ENCODE assay signal across 8 mouse cellular contexts in the genomic region with DNA sequence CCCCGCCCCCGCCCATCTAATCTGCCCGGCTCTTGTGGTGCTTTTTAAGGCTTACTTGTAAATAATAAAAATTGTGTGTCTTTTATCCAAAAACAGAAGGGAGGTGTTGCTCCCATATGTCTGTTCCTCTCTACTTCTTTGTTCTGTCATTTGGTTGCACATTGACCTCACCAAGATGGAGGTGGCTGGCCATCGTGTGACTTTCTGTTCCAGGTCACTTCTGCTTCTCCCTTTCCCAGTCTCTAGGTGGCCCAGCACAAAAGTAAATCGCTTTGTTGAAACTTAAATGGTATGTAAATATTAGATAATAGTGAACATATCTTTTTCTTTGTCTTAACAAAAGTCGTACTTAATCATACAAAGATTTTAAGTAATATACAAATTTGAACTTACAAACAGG. TPM values are rescaled to one million over a fixed set of nuclear protein-coding genes. Genes with fewer than 3 reads are reported as not detected.
A peak's percentile ranks its signal among the peaks of the same experiment; 100 is the strongest.
DNase-seq lines count a peak whose midpoint lies in the region; ATAC-seq and TF ChIP-seq lines count a peak whose summit lies in the region.

No protein-coding gene starts in this region.

- DNase-seq in layer of hippocampus, adult 2 months (ENCODE audit: low spot score in 2 of 2), result no peak
- no peak for DNase-seq in layer of hippocampus, postnatal 25 days (ENCODE audit: extremely low spot score in 1 of 2, low spot score in 1 of 2)
- peak; percentile 47 for DNase-seq in MEL-GATA-1-ER (ENCODE audit: extremely low read depth, low read depth)
- DNase-seq in liver, embryonic 14.5 days (ENCODE audit: low read depth in 3 of 3, low spot score in 3 of 3), result no peak
- no peak for DNase-seq in adrenal gland, postnatal 25 days
- no peak for DNase-seq in spleen, adult 12 weeks (ENCODE audit: low spot score)

- peak overlapping the region; percentile 71 for H3K4me3 ChIP-seq in layer of hippocampus, adult 2 months
- H3K4me3 ChIP-seq in forebrain, embryonic 15.5 days, result peak overlapping the region; percentile 73
- H3K4me3 ChIP-seq in liver, embryonic 14.5 days (ENCODE audit: insufficient read depth in 1 of 2, low read depth in 2 of 2, low read length in 2 of 2), result peak overlapping the region in 1 of 2 experiments; percentile 65; a peak in 2 of 4 replicates

- no peaks in the 10 kb centered on the region for H3K27me3 ChIP-seq in forebrain, embryonic 15.5 days
- no peaks in the 10 kb centered on the region for H3K27me3 ChIP-seq in liver, embryonic 14.5 days (ENCODE audit: control insufficient read depth, insufficient read depth, low read length)

- TF ChIP-seq CTCF in layer of hippocampus, adult 2 months (conservative IDR thresholded peaks at IDR 0.05), result no peak; the same call in 1 of the 2 replicates
- TF ChIP-seq CTCF in liver, embryonic 14.5 days (IDR thresholded peaks at IDR 0.05; ENCODE audit: low read depth), result no peak

- no peak for ATAC-seq in forebrain, embryonic 15.5 days (replicated peaks)
- ATAC-seq in liver, embryonic 14.5 days (ENCODE audit: insufficient read depth), result no peak
- no peak for ATAC-seq in inflammation-experienced regulatory T-cells, adult 6 months

- peaks cover 7% of the 10 kb centered on the region for H3K36me3 ChIP-seq in forebrain, embryonic 15.5 days
- H3K36me3 ChIP-seq in liver, embryonic 14.5 days (replicated peaks; ENCODE audit: control insufficient read depth, insufficient read depth, low read depth), result no peaks in the 10 kb centered on the region

- H3K4me2 ChIP-seq in forebrain, embryonic 15.5 days (replicated peaks), result peak overlapping the region; percentile 49
- H3K4me2 ChIP-seq in liver, embryonic 14.5 days (ENCODE audit: low read depth), result peak overlapping the region; percentile 68

- peak overlapping the region; percentile 65; the same call in 1 of the 2 replicates for H3K9ac ChIP-seq in forebrain, embryonic 15.5 days (replicated peaks)
- no peak overlapping the region for H3K9ac ChIP-seq in liver, embryonic 14.5 days (replicated peaks)

- peaks cover 11% of the 10 kb centered on the region for H3K9me3 ChIP-seq in forebrain, embryonic 15.5 days
- H3K9me3 ChIP-seq in liver, embryonic 14.5 days (ENCODE audit: control insufficient read depth, low read length), result peaks cover 23% of the 10 kb centered on the region

- no peak for TF ChIP-seq EP300 in liver, embryonic 14.5 days (IDR thresholded peaks at IDR 0.05; ENCODE audit: low read depth)

- WGBS in forebrain, embryonic 15.5 days, result 26% methylated on average over 6 of the region's 6 CpGs
- 17% methylated on average over 6 of the region's 6 CpGs for WGBS in liver, embryonic 14.5 days (ENCODE audit: insufficient replicate concordance)

- peak overlapping the region; percentile 98; the same call in 1 of the 2 replicates for H3K27ac ChIP-seq in layer of hippocampus, adult 2 months
- H3K27ac ChIP-seq in forebrain, embryonic 15.5 days (replicated peaks), result peak overlapping the region; percentile 98
- no peak overlapping the region for H3K27ac ChIP-seq in liver, embryonic 14.5 days

- no peaks in the 10 kb centered on the region for H3K4me1 ChIP-seq in forebrain, embryonic 15.5 days
- peaks cover 2 to 7% of the 10 kb centered on the region in 2 experiments; a peak in 3 of 4 replicates for H3K4me1 ChIP-seq in liver, embryonic 14.5 days (replicated peaks; ENCODE audit: control insufficient read depth in 2 of 2, insufficient read depth in 2 of 2, low read length in 1 of 2)

RNA-seq across cellular contexts. Expression of a gene that starts 0.4 kb away (rescaled TPM):
- total RNA-seq in layer of hippocampus, adult 2 months (2021), result 10 to 100 TPM; 24.3 to 26.5 TPM
- 10 to 100 TPM; 29.1 to 31.3 TPM for total RNA-seq in layer of hippocampus, postnatal 25 days (2021)
- 10.5 and 11.3 TPM in 2 replicates for polyA plus RNA-seq in forebrain, embryonic 15.5 days (2015; fragmentation: Nextera tagmentation; extraction: Ambion mirVana)
- polyA plus RNA-seq in liver, embryonic 14.5 days (2012; rRNA removed), result 4.1 and 4.5 TPM in 2 replicates
- polyA plus RNA-seq in liver, embryonic 14.5 days (2014; fragmentation: Nextera tagmentation; extraction: Ambion mirVana), result 2.4 and 2.7 TPM in 2 replicates
- total RNA-seq in adrenal gland, postnatal 25 days (2021), result 42.8 and 45.0 TPM in 2 replicates
- polyA plus RNA-seq in inflammation-experienced regulatory T-cells, adult 6 months (2017; shearing (Covaris generic)), result 10 to 100 TPM in 1 of 3 experiments, 1 to 10 TPM in 2; 4.5 to 10.3 (median 7.9) TPM
